Mouse (Mus musculus): ENCODE measurements around the gene Tenm2.

Tenm2 gene

DNA sequence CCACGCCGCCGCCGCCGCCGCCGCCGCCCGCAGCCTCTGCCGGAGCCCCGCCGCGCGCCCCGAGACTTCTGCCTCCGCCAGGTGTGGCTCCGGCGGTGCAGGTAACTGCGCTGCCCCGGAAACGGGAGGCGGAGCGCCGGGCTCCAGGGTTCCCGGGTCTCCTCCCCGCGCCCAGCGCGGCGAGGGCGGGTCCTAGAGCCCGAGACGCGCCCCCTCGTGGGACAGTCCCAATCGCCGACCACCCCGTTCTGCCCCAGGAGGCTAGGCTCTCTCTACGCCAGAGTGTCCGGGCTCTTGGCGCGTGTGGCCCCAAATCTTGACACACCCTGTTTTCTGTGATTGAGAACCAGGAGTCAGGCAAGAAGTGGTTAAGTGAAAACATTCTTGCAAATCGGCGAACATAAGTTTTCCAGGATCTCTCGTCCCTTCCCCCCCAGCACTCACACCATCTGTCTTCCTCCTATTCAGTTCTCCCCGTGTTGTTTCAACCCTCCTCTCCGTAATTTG, 1255.3 kb downstream of the Tenm2 start, which contains the start of gene Wwc1:
Gene Wwc1 (minus strand): TSS at position 117 of the 507 bp plus-strand sequence.
- ATAC-seq (ENCODE audit: insufficient number of reproducible peaks, low FRiP score, low TSS enrichment), result peak; percentile 59; the same call in 1 of the 2 replicates

DNA sequence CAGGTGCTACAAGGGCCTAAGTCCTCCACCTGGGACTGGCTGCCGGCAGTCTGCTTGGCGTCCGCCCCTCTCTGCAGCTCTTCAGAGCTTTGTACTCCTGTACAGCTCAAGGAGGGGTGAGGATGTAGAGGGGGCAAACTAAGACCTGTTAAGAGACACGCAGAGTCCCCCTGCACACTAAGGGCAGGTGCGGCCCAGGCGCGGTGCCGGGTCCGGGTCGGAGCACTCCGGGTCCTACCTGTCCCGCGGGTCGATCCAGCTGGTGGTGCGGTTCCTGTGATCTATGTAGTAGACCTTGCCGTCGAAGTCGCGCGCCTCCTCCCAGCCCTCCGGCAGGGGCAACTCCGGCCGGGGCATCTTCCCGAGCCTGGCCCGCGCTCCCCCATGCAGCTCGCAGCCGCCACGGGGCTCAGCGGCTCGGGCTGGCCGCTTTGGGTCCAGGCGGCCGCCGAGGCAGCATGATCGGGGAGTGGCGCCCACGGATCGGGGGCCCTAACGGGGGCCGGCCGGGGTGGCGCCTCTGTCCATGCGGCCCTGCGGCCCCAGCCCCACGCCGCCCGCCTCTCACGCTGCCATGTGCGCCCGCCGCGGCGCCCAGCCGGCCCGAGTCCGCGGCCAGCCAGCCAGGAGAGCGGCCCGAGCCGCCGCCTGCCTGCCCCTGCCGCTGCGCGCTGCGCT, 1255.9 kb downstream of the Tenm2 start:
- peak; percentile 40 for ATAC-seq (ENCODE audit: insufficient number of reproducible peaks, low FRiP score, low TSS enrichment)

DNA sequence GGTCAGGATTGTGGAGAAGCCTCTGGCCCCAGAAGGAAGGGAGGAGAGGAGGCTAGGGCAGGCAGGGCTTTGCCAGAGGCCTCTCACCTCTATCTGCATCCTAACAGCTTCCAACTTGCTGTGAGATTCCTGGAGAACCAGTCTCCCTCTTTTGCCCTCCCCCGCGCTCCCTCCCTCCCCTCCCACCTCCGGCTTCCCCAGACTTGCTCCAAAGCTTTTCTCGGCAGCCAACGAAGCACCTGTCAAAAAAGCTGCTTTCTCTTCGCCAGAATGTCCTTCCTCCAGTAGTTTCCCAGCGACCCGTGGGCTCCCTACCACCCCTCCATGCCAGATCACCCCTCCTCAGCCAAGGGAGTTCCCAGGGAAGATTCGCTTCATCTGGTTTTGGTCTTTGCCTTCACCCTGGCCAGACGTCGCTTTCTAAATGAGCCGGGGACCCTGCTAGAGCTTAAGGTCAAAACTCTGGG, 1256.5 kb downstream of the Tenm2 start:
- ATAC-seq (ENCODE audit: insufficient number of reproducible peaks, low FRiP score, low TSS enrichment), result no peak

DNA sequence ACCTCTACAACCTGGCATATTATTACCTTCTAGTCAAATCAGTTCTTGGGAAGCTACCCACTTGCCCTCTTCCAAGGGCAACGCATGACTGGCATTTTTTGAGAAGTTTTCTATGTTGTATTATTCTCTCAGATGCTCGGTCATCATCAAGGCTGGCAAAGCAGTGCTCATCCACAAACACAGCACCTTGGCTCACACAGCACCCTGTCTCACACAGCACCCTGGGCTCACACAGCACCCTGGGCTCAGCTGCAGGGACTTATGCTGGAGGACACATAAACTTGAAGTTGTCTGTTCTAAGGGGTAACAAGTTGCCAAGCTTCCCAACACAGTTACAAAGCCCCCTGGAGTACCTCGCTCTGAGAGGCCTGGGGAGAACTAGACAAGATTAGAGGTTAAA, 1258.0 kb downstream of the Tenm2 start:
- no peak for ATAC-seq (ENCODE audit: insufficient number of reproducible peaks, low FRiP score, low TSS enrichment)

DNA sequence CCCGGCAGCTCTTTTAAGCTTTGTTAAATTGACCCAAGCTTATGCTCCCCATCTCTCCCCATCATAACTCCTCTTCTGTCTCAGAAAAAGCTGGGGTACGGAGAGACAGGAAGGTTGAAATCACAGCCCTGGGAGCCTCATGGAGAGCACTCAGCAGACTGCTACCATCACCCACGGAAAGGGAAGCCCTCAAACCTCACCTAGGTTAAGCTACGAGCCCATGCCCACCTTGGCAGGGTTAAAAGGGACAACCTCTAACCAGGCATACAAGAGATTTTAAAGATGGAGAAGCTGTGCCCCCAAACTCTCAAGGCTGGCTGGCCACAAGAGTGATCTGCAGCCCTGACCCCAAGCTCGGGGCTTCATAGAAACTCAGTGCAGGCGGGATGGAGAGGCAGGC, 1258.7 kb downstream of the Tenm2 start:
- no peak for ATAC-seq (ENCODE audit: insufficient number of reproducible peaks, low FRiP score, low TSS enrichment)

DNA sequence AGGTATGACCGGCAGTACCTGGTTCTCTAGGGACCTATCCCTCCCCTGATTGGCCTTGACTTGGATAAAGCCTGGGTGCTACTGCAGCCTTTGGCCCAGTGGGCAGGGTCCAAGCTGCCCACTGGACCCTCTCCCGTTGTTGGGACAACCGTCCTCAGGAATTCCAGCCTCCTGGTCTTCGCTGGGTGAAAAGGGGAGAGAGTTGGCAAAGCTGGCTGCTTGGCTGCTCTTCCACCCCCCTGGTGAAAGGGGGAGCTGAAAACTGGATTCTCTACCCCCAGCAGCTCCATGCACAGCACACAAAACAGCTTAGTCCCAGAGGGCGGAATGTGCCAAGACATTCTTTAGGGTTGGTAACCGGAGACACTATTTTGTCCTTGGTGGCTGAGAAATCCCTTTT, 1259.3 kb downstream of the Tenm2 start:
- ATAC-seq (ENCODE audit: insufficient number of reproducible peaks, low FRiP score, low TSS enrichment), result no peak

DNA sequence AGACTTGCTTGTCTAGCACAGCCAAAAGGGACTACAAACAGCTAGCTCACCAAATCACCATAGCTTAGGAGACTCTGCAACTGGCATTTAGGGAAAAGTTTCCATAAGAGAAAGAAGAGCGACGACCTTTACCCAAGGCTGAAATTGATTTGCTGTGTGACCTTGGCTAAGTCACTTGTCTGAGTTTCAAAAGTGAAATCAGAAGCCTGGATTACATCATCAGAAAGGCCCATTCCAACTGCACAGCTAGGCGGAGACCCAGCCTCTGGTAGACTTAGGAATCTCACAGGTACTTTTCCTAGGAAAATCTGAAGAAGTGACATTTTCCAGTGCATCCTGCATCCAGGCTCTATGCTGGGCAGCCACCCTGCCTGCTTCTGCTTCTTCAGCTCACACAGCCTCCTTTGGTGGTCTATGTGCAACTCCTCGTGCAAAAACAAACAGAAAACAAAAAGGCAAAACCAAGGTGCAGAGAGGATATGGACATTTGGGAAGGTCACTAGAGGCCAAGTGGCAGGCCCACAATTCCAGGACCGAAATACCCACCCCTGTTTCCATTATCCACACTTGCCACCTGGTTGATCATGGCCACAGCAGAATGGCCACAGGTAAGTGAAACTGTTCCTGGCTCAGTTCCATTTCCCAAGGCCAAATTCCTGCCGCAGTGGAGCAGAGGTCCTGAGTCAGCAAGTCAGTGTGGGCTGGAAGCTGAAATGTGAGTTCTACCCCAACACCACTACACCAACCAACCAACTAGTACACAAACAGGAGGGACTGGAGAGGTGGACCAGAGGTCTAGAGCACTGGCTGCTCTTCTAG, 1260.9 kb downstream of the Tenm2 start:
- ATAC-seq (ENCODE audit: insufficient number of reproducible peaks, low FRiP score, low TSS enrichment), result no peak

DNA sequence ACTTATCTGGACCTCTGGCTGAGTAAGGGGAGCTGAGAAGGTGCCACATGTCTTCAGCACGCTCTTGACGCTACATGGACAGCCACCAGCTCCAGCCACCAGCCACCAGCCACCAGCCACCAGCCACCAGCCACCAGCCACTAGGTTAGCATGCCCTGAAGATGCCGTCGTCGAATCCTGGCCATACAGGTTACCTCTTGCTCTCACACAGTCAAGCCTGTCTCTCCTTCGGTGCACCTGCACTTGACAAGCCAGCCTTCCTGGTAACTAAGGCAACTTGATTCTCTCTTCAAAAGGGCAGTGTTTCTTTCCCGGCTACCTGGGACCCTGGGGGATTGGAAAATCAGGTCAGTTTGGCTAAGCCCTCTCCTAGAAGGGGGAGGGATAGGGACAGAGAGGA, 1262.6 kb downstream of the Tenm2 start:
- no peak for ATAC-seq (ENCODE audit: insufficient number of reproducible peaks, low FRiP score, low TSS enrichment)

DNA sequence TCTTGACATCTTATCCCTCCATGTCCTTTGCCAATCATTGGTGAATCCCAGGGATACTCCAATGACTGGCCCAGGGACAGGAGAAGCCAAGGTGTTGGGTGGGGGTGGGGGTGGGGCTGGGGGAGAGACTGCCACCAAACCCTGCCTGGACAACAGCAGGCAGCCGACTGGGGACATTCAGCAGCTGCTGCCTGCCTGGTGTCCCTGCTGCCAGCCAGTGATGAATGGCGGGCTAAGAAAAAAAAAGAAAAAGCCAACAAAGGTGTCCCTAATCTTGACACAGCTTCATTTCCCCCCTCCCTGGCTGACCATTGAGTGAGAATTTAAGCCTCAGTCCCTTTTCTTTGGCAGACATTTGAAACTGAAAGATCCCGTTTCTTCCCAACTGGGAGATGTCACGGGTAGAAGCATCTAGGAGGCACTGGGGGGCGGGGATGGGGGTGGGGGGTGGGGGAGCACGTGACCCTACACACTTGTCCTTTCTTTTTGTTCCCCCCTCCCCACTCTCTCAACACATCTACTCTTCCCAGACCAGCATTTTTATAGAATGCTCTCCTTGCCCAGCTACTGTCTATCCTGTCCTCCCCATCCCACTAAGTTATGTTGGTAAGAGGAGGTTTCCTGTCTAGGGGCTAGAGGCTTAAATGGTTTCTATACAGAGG, 1263.4 kb downstream of the Tenm2 start:
- no peak for ATAC-seq (ENCODE audit: insufficient number of reproducible peaks, low FRiP score, low TSS enrichment)

DNA sequence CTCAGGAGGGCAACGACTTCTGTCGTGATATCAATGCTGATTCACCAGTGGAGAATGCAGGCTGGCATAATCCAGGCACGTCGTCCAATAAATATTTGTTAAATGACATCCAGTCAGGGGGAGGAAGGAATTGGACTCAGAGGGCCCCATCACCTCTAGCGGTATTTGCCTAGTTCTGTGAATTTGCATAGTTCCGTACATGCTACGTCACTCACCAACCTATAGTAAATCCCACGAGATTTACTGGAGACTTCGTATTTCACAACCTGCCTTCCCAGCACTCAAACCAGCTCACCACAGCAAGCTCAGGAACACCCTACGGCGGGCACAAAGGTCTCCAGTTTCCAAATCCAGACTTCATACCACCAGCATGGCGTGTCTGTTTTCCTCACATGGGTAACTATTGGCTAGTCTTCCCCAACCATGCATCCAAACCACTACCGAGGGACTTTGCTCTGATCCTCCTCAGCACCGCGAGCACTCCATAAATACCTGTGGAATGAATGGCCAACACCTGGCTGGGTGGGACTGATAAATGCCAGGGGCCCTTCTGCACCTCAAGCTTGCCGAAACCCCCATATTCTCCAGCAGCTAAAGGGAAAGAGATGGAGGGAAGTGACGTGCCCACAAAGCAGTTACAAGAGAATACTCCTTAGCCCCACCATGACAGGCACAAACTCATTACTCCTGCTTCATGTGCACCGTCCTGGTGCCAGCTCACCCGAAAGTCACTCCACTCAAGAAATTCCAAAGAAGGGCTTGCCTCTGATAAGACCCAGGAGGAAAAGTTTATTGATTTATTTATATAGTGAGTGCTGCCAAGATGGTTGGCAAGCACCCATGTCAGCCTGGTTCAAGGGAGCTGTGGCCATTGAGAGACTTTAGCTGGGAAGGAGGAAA, 1264.7 kb downstream of the Tenm2 start:
- no peak for ATAC-seq (ENCODE audit: insufficient number of reproducible peaks, low FRiP score, low TSS enrichment)

DNA sequence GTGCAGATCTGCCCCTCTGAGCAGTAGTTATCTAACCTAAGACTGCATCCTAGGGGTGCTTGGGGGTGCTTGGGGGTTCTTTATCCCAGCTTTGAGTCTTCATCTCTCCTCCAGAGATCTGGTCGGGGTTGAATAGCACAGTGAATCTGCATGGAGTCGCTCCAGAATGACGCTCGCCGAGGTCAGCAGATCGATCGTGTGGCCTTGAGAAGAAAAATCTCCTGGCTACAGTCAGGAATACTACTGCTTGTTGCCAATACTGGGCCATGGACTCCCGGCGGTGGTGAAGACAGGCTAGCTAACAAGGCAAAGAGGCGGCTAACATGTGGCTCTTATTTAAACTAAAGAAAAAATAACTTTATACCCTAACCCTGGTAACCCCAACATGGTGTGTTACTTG, 1267.5 kb downstream of the Tenm2 start:
- no peak for ATAC-seq (ENCODE audit: insufficient number of reproducible peaks, low FRiP score, low TSS enrichment)

DNA sequence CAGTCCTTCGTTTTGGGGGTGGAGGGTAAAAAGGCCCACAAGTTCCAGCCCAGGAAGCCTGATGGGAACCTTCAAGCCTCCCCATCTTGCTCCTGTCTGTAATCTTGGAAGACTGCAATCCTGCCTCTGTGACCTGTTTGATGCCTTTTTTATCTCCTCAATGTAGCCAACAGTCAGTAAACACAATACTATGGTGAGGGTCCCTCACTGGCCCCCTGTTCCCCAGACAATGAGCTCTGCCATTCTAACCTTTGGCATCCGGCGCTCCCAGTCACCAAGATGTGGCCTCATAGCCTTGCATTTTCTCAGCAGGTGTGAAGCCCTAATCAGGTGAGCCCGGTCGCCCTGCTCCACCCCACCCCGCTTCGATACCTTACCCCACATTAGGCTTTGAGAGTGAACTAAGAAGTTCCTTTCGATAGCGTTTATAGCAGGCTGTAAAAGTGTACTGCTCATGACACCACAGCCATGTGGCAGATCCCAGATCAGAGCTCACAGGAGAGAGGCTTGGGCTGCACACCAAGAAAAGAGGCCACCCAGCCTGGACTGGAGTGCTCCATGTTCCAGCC, 1271.7 kb downstream of the Tenm2 start:
- no peak for ATAC-seq (ENCODE audit: insufficient number of reproducible peaks, low FRiP score, low TSS enrichment)

DNA sequence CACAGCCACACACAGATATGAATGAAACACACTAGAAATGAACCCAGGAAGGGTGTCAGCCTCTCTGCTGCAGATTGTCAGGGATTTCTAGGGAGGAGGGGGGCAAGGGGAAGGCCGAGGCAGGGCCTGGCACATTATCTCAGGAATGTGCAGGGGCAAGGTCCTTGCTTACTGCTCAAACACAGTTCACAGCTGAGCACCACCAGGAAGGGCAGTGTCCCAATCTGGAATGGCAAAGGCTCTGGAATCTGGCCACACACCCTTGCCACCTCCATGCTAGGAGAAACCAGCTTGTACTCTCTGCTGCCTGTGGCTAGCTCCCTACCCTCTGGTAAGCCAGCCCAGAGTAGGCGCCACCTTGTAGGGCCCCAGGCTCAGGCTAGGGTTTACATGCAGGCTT, 1272.2 kb downstream of the Tenm2 start:
- ATAC-seq (ENCODE audit: insufficient number of reproducible peaks, low FRiP score, low TSS enrichment), result no peak

DNA sequence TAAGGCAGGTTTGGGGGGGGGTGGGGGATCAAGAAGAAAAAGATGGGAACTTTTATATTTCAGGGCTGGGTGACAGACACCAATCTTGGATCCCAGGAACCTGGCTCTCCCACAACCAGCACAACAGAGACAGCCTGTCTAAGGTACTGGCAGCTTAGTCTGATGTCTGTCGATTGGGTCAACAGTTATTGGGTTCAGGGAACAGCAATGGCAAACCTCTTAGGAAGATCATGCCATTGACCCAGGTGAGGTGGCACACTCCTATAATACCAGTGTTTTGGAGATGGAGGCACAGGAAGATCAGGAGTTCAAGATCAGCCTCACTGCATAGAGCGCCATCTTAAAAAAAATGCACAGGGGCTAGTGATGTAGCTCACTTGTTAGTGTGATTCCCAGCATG, 1273.3 kb downstream of the Tenm2 start:
- ATAC-seq (ENCODE audit: insufficient number of reproducible peaks, low FRiP score, low TSS enrichment), result no peak

DNA sequence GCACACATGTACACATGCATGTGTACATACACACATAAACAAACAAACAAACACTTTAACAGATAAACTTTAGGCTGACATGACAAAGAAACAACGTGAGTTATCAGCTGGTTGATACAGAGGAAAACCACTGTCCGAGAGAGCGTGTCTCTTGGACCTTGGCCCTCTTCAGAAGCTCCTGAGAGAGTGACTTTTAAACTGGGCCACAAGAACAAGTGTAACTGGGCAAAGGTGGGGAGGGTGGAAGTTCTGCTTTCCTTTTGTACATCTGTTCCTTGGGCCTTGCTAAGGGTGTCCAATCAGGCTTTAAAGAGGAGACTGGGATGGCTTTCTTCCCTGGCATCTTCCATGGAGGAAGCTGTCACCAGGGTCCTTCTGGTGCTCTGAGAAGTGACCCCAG, 1276.5 kb downstream of the Tenm2 start:
- ATAC-seq (ENCODE audit: insufficient number of reproducible peaks, low FRiP score, low TSS enrichment), result no peak
